Mouse (Mus musculus): ENCODE results near the gene Kcnk4. TPM values are rescaled to one million over a fixed set of nuclear protein-coding genes. Genes with fewer than 3 reads are reported as not detected.

Gene Kcnk4
- total and polyA plus RNA-seq, 3 experiments = 0.21 to 0.80 TPM; not detected in 1

DNA sequence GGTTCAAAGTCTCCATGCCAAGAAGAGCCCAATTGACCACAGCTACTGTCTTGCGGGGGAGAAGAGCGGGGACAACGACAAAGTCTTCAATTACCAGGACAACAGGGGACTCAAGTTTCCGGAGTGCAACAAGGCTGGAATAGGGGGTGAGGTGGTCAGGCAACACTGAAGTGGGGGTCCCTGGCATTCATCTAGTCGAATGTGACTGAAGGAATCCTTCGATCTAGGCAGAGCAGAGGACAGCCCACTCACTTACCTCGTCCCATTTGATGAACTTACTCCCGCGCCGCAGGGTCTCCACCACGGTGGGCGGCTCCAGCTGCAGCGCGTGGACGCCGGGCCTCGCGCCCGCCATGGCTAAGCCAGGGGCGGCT lies 35.0 kb upstream of the Kcnk4 start:
- peaks cover 3% of the 10 kb centered on the region for H3K27me3 ChIP-seq (replicated peaks)
- H3K4me3 ChIP-seq (replicated peaks in 1 of 3; ENCODE audit: low read depth in 2 of 3, low read length in 2 of 3, poor library complexity in 1 of 3) = peak overlapping the region; percentile 39 to 80 (median 70)
- H3K36me3 ChIP-seq (replicated peaks in 1 of 2; ENCODE audit: control insufficient read depth in 1 of 2, insufficient read depth in 1 of 2, low read length in 1 of 2) = peaks cover 9 to 26% of the 10 kb centered on the region in 2 experiments
- no peaks in the 10 kb centered on the region for H3K79me2 ChIP-seq (replicated peaks; ENCODE audit: control insufficient read depth, extremely low read depth, insufficient read depth, poor library complexity, severe bottlenecking)
- TF ChIP-seq CTCF (conservative IDR thresholded peaks at IDR 0.05 in 1 of 2, IDR thresholded peaks at IDR 0.05 in 1 of 2; ENCODE audit: low read depth in 2 of 2, low read length in 2 of 2) = no peak
- TF ChIP-seq TCF12 (IDR thresholded peaks at IDR 0.05; ENCODE audit: low read depth, low read length) = no peak
- no peak for TF ChIP-seq ETS1 (conservative IDR thresholded peaks at IDR 0.05; ENCODE audit: low read depth, low read length)
- no peak for TF ChIP-seq POLR2A (IDR thresholded peaks at IDR 0.05; ENCODE audit: low read depth, low read length)
- no peak for TF ChIP-seq ZMIZ1 (IDR thresholded peaks at IDR 0.05; ENCODE audit: low read depth, low read length)
- no peak for TF ChIP-seq SIN3A (IDR thresholded peaks at IDR 0.05; ENCODE audit: low read length)
- TF ChIP-seq PAX5 (IDR thresholded peaks at IDR 0.05; ENCODE audit: low read length) = no peak
- no peak for TF ChIP-seq MEF2A (IDR thresholded peaks at IDR 0.05; ENCODE audit: borderline replicate concordance, low read depth, low read length)
- no peak for TF ChIP-seq JUND (conservative IDR thresholded peaks at IDR 0.05; ENCODE audit: low read depth, low read length)
- no peak for TF ChIP-seq HCFC1 (IDR thresholded peaks at IDR 0.05; ENCODE audit: low read depth, low read length)
- no peak for TF ChIP-seq CHD2 (IDR thresholded peaks at IDR 0.05; ENCODE audit: low read length)
- TF ChIP-seq NRF1 (IDR thresholded peaks at IDR 0.05; ENCODE audit: low read depth, low read length) = no peak
- H3K4me2 ChIP-seq (ENCODE audit: insufficient read depth, low read depth, poor library complexity, severe bottlenecking) = peak overlapping the region; percentile 21
- no peaks in the 10 kb centered on the region for H3K9me3 ChIP-seq (replicated peaks; ENCODE audit: low read length)
- peak overlapping the region; percentile 69; the same call in 1 of the 2 replicates for H3K9ac ChIP-seq (ENCODE audit: insufficient read depth, low read depth)
- no peak overlapping the region for H3K27ac ChIP-seq (ENCODE audit: insufficient read depth, low read depth)
- DNase-seq (ENCODE audit: extremely low read depth) = no peak
- in situ Hi-C loops (cut with MboI; ENCODE audit: low pct_ligation_motif_present, low pct_unique_long_range_greater_than_20kb, low sequenced_read_pairs) (no loop called here), dilution Hi-C loops (cut with MboI; ENCODE audit: extremely low pct_ligation_motif_present, extremely low pct_unique_long_range_greater_than_20kb, low sequenced_read_pairs) (no loop called here)
- peaks cover 9 to 49% of the 10 kb centered on the region in 2 experiments for H3K4me1 ChIP-seq (ENCODE audit: control insufficient read depth in 1 of 2, insufficient read depth in 2 of 2)

DNA sequence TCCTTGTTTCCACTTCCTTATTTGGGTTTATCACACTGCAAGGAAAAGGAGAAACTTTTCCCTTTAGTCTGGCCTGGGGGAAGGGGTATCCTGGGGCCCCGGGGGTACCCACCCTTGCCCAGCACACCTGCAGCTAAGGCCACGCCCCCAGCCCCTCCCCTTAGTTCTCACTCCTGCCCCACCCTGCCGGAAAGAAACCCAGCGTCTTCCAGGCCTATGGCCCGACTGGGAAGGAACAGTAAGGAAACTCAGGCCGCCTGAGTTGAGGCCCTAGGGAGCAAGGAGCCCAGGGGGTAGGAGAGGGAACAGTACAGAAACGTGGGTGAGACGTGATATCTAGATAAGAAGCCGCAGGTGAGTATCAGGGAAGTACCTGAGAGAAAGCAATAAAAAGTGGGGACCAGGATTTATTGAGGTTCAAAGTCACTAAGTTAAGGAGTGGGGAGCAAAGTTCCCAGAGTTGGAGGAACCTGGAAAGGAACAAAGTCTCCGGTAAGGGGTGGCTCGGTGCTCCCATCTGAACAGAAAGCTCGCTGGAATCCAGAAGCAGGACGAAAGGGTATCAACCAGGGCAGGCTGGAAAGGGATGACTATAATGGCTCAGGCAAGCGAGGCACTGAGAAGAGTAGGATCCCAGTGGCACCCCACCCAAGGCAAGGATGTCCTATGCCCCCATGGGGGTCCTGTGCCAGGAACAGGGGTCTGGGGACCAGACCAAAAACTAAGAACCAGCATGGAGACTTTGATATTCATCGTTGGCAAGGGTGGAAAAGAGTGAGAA lies 34.4 kb upstream of the Kcnk4 start:
- Histone ChIP-seq H3K36me3 (replicated peaks in 1 of 2; ENCODE audit: control insufficient read depth in 1 of 2, insufficient read depth in 1 of 2, low read length in 1 of 2) (peaks cover 15 to 32% of the 10 kb centered on the region in 2 experiments), H3K4me1 (ENCODE audit: control insufficient read depth in 1 of 2, insufficient read depth in 2 of 2) (peaks cover 9 to 44% of the 10 kb centered on the region in 2 experiments), H3K4me2 (ENCODE audit: insufficient read depth, low read depth, poor library complexity, severe bottlenecking) (peak overlapping the region; percentile 21), H3K4me3 (replicated peaks in 1 of 3; ENCODE audit: low read depth in 2 of 3, low read length in 2 of 3, poor library complexity in 1 of 3) (peak overlapping the region in 2 of 3 experiments; percentile 39 to 70), H3K79me2 (replicated peaks; ENCODE audit: control insufficient read depth, extremely low read depth, insufficient read depth, poor library complexity, severe bottlenecking) (no peaks in the 10 kb centered on the region), H3K9ac (ENCODE audit: insufficient read depth, low read depth) (no peak overlapping the region; the same call in 1 of the 2 replicates), H3K27me3 (replicated peaks) (peaks cover 3% of the 10 kb centered on the region), H3K9me3 (replicated peaks; ENCODE audit: low read length) (no peaks in the 10 kb centered on the region), H3K27ac (ENCODE audit: insufficient read depth, low read depth) (no peak overlapping the region)
- 0 out of 2 replicates have a peak, but pooled peaks have one; percentile 20 for TF ChIP-seq MAX (IDR thresholded peaks at IDR 0.05; ENCODE audit: low read length)
- no peak for TF ChIP-seq RAD21 (IDR thresholded peaks at IDR 0.05; ENCODE audit: low read depth, low read length)
- TF ChIP-seq ELF1 (IDR thresholded peaks at IDR 0.05; ENCODE audit: low read depth, low read length) = 0 out of 2 replicates have a peak, but pooled peaks have one; percentile 3
- no peak for TF ChIP-seq ZC3H11A (IDR thresholded peaks at IDR 0.05; ENCODE audit: low read depth, low read length)
- no peak for DNase-seq (ENCODE audit: extremely low read depth)
- in situ Hi-C loops (cut with MboI; ENCODE audit: low pct_ligation_motif_present, low pct_unique_long_range_greater_than_20kb, low sequenced_read_pairs) (no loop called here), dilution Hi-C loops (cut with MboI; ENCODE audit: extremely low pct_ligation_motif_present, extremely low pct_unique_long_range_greater_than_20kb, low sequenced_read_pairs) (no loop called here)

Data from CH12.LX (cell line).